Mouse (Mus musculus) embryonic fibroblast, embryonic 13.5 days (primary cell): Measurements from ENCODE around the gene Fam241b. TPM values are rescaled to one million over a fixed set of nuclear protein-coding genes. Genes with fewer than 3 reads are reported as not detected.
A peak's percentile ranks its signal among the peaks of the same experiment; 100 is the strongest.

Experiments
- H3K27ac ChIP-seq: 2 replicates; pipeline ENCODE4 v1.5.1; 2012; ENCODE audit warnings: low read length, control low read depth, inconsistent platforms; ENCODE audit not compliant: insufficient read depth
- H3K4me1 ChIP-seq: 2 replicates; pipeline ENCODE4 v1.6.1; 2011; ENCODE audit warnings: low read length; ENCODE audit not compliant: control insufficient read depth, insufficient read depth
- H3K4me3 ChIP-seq: 2 replicates; pipeline ENCODE4 v1.5.1; 2011; ENCODE audit warnings: mild to moderate bottlenecking, control low read depth, low read length; ENCODE audit not compliant: insufficient read depth
- CTCF ChIP-seq: IDR thresholded peaks from 2 replicates; pipeline ENCODE4 v1.5.1; 2011; ENCODE audit warnings: mild to moderate bottlenecking, control low read depth, low read length, moderate library complexity, borderline replicate concordance; ENCODE audit not compliant: insufficient read depth
- POLR2A ChIP-seq: IDR thresholded peaks from 2 replicates; pipeline ENCODE4 v1.6.1; 2011; ENCODE audit warnings: low read depth, mild to moderate bottlenecking, control low read depth, low read length, moderate library complexity
- polyA plus RNA-seq: library from polyadenylated mRNA; stranded (reverse); fragments of >200 nt; gene quantifications from 2 replicates; pipeline ENCODE4 v1.2.4, GENCODE M21; 2011; ENCODE audit warnings: low read depth; ENCODE audit not compliant: missing spikeins, insufficient read length

Gene Fam241b
- polyA plus RNA-seq, 1 experiment, result 0.81 TPM

DNA sequence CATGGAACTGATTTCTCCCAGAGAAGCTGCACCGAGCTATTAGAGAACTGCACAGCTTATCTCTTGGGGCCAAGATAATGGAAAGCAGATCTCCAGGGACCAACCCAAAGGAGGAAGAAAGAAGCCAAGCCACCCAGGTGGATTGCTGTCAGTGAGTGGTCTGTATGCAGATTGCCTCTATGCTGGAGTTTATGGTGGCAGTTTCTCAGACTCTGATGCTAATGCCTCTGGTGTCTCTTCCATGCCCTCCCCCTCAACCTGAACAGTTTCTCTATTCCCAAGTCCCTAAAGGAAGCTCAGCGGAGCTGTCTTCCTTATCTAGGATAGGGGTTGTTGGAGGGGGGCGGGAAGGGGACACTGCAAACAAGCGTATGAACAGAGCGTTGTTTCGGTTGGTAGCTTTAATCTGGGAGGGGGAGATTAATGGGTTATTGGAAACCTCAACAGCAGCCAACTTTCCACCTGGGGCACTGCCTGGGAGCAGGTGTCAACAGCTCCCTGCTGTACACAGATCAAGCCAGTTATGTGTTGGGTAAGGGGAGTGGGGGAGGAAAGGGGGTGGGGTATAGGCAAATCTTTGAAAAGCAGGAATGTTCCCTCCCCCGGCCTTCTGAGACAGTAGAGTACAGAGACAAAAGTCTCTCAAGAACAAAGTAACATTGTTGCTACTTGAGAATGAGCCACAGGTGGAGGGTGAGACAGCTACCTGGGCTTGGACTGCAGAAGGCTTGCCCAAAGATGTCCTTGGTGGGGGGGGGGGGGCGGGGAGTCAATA, 7.8 kb downstream of the Fam241b start:
- no peaks in the 10 kb centered on the region for H3K4me1 ChIP-seq
- TF ChIP-seq POLR2A (no peak), CTCF (no peak)

DNA sequence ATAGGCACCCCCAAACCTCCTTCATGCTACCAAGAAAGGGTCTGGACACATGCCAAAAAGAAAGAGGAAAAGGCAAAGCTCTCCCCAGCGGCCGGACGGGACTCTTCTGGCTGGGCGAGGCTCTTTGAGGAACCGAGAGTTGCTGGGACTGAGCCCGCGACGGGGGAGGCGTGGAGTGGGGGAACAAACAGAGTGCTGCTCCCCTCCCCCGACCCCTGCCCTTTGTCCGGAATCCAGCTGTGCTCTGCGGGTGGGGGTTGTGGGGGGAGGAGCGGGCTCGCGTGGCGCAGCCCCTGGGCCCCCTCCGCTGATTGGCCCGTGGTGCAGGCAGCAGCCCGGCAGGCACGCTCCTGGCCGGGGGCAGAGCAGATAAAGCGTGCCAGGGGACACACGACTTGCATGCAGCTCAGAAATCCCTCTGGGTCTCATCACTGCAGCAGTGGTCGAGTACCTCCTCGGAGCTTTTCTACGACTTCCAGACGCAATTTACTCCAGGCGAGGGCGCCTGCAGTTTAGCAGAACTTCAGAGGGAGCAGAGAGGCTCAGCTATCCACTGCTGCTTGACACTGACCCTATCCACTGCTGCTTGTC, 10.9 kb downstream of the Fam241b start, which contains the start of gene Neurog3:
Neurog3 (plus strand) TSS at position 400 of the 591 bp plus-strand sequence.
- no peaks in the 10 kb centered on the region for H3K4me1 ChIP-seq
- no peak within 1 kb of the TSS for H3K4me3 ChIP-seq
- TF ChIP-seq CTCF (no peak), POLR2A (no peak)
- H3K27ac ChIP-seq, result no peak within 1 kb of the TSS

More for the DNA sequence above, 7.8 kb downstream of the Fam241b start:
- Histone ChIP-seq H3K4me3 (no peak overlapping the region), H3K27ac (no peak overlapping the region)

DNA sequence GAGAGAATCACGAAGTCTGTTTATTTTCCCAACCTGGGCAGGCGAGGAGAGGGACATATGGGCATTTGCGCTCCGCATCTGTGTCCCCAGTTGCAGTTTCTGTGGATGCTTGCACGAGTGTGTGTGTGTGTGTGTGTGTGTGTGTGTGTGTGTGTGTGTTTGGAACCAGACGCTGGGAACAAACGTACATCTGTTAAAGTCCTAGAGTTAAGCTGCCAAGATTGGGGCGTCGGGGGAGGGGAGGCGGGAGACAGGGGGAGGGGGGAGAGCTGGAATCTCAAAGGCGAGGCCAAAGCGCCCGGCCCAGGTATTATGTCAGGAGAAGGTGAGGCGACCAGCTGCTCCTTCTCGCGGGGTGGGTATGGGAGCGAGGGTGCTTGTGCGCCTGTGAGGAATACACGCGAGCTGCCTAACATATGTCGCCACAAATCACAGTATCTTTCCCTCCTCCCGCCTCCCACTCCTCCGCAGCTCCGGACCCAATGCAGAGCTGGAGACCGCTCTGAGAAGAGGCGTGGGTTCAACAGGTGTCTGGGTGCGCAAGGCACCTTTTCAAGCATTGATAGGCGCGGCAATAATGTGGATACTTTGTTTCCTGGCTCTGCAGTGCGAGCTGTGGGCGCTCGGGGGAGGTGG, 15.3 kb downstream of the Fam241b start:
- no peak overlapping the region for H3K4me3 ChIP-seq
- no peak overlapping the region for H3K27ac ChIP-seq
- H3K4me1 ChIP-seq, result no peaks in the 10 kb centered on the region
- TF ChIP-seq CTCF (no peak), POLR2A (no peak)

DNA sequence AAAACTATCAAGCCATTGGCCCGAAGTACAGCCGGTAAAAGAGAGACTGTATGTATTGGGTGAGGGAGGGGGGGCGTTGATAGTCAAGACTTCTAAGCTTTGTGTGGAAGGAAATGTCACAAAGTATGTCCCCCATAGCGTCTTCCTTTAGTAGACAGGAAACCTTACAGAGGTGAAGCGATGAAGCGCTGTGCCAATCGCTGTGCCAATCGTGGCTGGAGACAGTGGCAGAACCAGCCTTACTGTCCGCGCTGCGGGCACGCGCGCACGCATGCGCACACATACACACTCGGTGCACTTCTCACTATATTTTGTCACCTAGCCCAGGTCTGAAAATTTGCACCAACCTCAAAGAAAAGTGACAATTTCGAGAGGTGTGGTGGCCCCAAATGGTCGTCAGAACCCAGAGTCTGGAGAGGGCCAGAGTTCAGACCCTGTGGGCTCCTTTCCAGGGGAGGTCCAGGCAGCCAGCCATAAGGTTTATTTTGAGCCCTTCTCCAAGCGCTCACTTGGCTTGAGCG, 15.9 kb downstream of the Fam241b start:
- Histone ChIP-seq H3K4me3 (no peak overlapping the region), H3K27ac (no peak overlapping the region), H3K4me1 (no peaks in the 10 kb centered on the region)
- no peak for TF ChIP-seq POLR2A
- TF ChIP-seq CTCF, result no peak

GRCm38 (mm10) chr10:62127137-62127536, 16.6 kb downstream of the Fam241b start:
- TF ChIP-seq POLR2A (no peak), CTCF (peak; percentile 24; the same call in 1 of the 2 replicates)
- no peak overlapping the region for H3K4me3 ChIP-seq

GRCm38 (mm10) chr10:62113865-62114647, 29.7 kb downstream of the Fam241b start:
- Histone ChIP-seq H3K4me3 (no peak overlapping the region), H3K4me1 (no peaks in the 10 kb centered on the region), H3K27ac (no peak overlapping the region)
- TF ChIP-seq POLR2A (no peak), CTCF (no peak)

More at GRCm38 (mm10) chr10:62127137-62127536, 16.6 kb downstream of the Fam241b start:
- H3K27ac ChIP-seq, result no peak overlapping the region
- H3K4me1 ChIP-seq, result no peaks in the 10 kb centered on the region

GRCm38 (mm10) chr10:62111207-62111576, 32.5 kb downstream of the Fam241b start:
- no peak overlapping the region for H3K27ac ChIP-seq
- TF ChIP-seq CTCF (no peak), POLR2A (no peak)
- no peaks in the 10 kb centered on the region for H3K4me1 ChIP-seq
- peak overlapping the region; percentile 46; the same call in 1 of the 2 replicates for H3K4me3 ChIP-seq

DNA sequence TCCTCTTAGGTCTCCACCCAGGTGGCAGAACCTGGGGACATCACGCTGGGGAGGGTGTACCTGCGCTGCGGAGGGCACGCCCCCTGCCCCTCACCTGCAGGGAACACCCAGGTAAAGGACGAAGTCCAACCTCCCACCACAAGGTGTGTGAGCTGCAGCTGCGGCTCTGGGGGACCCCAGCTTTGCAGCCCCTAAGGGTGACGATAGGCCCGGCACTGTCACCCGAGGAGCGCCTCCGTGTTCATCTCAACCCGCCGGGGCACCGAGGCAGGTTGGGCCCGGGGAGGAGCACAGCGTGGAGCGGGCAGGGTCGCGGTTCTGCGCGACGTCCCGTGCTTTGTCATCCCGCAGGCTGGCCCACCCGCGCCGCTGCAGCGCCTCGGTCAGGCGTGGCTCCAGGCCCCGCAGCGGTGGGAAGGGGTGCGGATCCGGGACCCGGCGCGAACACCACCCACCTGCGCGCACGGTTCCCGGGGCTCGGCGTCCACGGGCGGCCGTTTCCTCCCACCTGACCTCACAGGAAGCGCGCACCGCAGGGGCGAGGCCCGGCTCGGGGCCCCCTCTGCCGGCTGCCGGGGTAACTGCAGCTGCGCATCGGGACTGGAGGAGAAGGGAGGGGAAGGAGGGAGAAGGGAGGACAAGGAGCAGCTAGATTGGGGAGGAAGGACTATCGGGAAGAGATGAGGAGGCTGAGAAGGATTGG, 33.1 kb downstream of the Fam241b start:
- TF ChIP-seq CTCF (peak; percentile 27; the same call in 1 of the 2 replicates), POLR2A (no peak)
- Histone ChIP-seq H3K4me1 (no peaks in the 10 kb centered on the region), H3K27ac (no peak overlapping the region), H3K4me3 (peak overlapping the region; percentile 46)

- H3K4me1 ChIP-seq, result no peaks in the 10 kb centered on the region
- TF ChIP-seq POLR2A (no peak), CTCF (no peak)
- no peak overlapping the region for H3K27ac ChIP-seq
- no peak overlapping the region for H3K4me3 ChIP-seq
These were observed 36.7 kb downstream of the Fam241b start for GRCm38 (mm10) chr10:62107048-62107447.
